Mouse (Mus musculus) cerebellum, adult 11 months (tissue): ENCODE results near the gene Ssb.
"Not testable (repeated sequence)": the region's sequence is repeated elsewhere in the genome, so short reads cannot be mapped to it uniquely, and the experiment has no call there.

Experiments
- DNase-seq: peaks from one replicate; pipeline ENCODE4 v3.0.0; 2022

Ssb gene

DNA sequence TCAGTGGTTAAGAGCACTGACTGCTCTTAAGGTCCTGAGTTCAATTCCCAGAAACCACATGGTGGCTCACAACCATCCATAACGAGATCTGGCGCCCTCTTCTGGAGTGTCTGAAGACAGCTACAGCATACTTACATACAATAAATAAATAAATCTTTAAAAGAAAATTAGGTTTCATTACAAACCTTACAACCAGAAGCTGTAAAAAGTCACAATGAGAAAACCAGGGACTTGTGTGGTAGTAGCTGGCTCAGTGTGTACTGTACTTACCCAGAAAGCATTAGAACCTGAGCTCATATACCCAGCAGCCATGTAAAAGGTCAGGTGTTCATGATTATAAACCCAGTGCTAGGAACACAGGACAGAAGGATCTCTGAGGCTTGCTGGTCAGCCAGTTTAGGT is 22.6 kb downstream of the Ssb start:
- no peak for DNase-seq

DNA sequence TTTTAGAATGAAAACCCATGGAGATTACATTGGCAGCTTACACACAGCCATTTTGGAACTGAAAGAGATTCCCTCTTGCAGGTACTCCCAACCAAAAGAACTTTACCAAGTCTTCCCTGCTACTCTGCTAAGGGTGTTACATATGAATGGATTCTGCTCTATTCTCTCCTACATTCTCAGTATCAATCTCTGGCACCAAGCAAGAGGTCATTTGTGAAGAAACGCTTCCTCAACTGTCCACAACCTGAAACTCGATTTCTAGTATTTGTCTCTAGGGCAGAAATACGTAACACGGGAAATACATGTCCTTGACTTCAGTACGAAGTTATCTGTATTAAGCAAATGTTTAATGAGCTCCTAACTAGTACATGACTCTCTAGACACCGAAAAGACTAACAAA is 23.2 kb downstream of the Ssb start:
- DNase-seq: no peak

DNA sequence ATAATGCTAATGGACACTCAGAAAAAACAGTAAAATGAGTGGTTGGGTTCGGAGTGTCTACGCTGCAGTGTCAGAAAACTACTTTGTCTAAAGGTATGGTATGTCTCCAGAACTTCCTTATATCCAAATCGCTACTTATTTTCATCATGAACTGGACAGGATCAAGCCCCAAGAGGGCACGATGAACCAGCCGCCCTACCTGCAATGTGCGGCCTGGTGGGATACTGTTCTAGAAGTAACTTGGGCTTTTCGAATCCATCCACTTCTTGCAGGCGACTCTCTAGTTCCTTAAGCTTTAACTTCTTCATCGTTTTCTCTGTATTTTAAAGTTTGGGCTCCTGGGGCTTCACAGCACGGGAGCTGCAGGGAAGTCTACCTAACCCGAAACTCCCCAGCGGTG is 23.7 kb downstream of the Ssb start:
- no peak for DNase-seq

DNA sequence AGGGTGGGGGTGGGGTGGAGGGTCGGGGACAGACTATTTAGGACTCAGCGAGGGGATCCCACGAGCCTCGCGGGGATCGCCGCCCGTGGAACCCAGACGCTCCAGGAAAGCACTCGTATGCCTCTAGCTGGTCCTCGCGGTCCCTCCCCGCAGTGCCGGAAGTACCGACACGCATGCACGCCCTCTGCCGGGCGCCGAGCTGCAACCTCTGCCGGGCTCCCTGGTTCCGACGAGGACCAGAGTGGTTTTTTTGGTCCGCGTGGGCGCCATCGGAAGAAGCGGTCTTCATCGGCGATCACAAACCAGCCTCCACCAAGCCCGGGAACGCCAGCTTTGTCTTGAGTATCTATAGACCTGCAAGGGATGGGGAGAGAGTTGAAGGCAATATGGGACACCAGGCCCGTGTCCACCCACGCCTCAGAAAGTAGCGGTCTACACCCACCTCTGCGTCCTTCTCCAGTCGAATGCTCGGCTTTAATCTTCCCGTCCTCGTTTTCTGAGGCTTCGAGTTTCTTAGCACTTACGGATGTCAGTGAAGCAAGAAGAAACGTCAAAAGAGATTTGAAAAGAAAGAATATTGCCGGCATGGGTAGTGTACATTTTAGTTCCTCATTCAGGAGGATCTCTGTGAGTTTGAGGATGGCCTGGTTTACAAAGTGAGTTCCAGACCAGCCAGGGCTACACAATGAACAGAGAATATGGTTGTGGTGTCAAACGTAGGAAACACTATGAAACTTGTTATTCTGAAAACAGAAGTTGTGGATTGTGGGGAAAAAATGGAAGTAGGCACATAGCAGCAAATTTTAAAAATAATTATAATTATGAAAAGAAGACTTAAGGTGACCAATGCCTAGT is 24.3 kb downstream of the Ssb start, which contains the start of gene Mettl5:
Gene Mettl5 (minus strand): TSS at position 165 of the 855 bp plus-strand sequence.
- DNase-seq: peak; percentile 81

DNA sequence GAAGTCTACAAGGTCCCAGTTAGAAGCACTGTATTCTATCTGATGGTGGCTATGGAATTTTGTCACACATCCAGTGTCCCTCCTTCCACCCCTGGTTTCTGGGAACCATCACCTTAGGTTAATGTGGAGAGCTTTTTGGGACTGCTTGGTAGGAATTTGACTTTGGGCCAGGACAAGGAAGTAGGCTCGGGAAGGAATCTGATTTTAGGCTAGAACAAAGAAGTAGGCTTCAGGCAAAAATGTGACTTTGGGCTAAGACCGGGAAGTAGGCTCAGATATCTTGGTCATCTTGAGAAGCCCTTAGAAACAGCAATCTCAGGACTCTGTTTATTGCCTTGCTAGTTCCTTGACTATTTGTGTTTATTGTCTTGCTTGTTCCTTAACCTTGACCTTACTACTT is 27.6 kb downstream of the Ssb start:
- no peak for DNase-seq

DNA sequence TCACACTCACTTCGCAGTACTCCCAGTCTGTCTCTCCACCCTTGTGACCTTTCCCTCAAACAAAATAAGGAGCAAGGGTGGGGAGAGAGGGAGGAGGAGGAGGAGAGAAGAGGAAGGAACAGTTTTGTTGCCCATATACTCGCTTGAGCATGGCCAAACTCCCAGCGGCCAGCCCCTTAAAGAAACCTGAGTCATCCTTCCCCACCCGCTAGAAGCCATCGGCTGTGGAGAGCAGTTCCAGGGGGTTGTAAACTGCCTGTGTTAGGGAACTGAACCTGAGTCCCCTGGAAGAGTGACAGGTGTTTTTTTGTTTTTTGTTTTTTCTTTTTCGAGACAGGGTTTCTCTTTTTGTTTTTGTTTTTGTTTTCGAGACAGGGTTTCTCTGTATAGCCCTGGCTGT is 29.5 kb downstream of the Ssb start:
- DNase-seq: no peak

DNA sequence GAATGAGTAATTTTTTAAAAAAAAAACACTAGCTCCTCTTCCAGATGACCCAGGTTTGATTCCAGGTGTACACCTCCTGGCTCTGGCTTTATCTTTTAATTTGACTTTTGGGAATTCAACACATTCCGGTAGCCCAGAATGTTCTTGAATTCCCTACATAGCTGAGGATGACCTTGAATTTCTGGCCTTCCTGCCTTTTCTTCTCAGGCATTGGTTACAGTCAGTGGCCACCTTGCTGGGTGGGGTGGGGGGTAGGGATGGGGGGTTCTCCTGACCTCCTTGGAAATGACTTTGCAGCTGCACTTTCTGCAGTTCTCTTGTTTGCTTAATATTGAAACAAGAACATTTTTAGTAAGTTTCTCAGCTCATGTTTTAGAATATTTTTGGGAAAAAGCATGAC is 31.8 kb downstream of the Ssb start:
- DNase-seq: no peak

DNA sequence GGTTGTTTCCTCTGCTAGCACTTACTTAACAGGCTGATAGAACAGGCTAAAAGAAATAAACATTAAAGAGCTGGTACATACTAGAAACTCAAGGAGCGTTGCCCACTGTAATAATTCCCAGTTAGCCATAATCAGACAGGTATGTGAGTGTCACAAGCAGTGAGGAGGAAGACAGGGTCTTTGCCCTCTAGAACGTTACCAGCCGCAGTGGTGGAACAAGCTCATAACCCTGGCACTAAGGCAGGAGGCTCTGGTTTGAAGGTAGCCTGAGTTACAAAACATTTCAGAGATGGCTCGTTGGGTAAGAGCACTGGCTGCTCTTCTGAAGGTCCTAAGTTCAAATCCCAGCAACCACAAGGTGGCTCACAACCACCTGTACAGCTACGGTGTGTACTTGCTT is 32.5 kb downstream of the Ssb start:
- no peak for DNase-seq

DNA sequence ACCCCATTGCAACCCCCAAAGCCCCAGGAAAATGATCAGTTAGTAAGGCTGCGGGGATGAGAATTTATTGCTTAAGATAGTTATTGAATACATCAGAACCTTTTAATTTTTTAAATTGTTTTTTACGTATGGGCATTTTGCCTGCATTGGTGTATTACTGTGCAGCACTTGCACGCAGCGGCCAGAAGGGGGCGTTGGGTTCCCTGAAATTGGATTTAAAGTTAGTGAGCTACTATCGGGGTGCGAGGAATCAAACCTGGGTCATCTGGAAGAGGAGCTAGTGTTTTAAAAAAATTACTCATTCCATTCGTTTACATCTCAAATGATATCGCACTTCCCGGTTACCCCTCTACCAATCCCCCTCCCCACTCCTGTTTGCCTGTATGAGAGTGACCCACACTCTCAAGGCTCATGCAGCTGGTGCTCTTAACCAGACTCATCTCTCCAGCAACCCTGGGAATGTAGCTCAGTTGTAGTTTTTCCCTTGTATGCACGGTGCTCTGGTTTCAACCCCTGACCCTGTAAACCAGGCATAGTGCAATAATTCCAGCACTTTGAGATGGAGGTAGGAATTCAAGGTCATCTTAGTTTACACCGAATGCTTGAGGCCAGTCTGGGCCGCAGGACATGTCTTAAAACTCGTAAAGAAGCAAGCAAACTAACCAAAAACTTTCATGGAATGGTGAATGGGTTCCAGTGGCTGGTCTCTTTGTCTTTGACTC is 34.3 kb downstream of the Ssb start:
- no peak for DNase-seq

DNA sequence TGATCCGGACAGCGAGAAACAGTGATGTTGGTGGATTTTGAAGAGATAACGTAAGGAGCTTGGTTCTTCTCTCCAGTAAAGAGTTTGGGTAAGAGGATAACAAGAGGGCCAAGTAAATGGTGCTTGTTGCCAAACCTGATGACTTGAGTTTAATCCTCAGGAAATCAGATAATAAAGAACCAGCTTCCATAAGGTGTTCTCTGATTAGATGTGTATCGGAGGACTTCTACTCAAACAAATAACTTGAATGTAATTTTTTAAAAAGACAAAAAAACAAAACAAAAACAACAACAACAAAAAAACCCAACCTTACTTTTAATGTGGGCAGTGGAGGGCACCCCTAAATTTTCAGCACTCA is 34.8 kb downstream of the Ssb start:
- DNase-seq: no peak

DNA sequence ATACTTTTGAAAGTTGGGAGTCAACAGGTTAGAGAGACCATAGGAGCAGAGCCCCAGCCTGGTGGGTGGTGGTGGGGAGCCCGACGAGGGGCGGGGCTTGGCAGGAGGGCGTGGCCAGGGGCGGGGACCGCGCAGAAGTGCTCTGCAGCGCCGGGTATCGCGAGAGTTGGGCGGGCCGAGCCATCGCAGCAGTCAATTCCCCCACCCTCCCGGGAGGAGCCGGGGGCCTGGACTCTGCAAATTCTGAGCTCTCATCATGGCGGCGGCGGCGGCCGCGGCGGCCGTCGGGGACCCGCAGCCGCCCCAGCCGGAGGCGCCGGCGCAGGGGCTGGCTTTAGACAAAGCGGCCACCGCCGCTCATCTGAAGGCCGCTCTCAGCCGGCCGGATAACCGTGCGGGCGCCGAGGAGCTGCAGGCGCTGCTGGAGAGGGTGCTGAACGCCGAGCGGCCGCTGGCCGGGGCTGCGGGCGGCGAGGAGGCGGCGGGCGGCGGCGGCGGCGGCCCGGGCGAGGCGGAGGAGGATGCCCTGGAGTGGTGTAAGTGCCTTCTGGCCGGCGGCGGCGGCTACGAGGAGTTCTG is 35.8 kb downstream of the Ssb start, which contains the start of gene Ubr3:
Gene Ubr3 (plus strand): TSS at position 208 of the 579 bp plus-strand sequence.
- DNase-seq: peak; percentile 96

DNA sequence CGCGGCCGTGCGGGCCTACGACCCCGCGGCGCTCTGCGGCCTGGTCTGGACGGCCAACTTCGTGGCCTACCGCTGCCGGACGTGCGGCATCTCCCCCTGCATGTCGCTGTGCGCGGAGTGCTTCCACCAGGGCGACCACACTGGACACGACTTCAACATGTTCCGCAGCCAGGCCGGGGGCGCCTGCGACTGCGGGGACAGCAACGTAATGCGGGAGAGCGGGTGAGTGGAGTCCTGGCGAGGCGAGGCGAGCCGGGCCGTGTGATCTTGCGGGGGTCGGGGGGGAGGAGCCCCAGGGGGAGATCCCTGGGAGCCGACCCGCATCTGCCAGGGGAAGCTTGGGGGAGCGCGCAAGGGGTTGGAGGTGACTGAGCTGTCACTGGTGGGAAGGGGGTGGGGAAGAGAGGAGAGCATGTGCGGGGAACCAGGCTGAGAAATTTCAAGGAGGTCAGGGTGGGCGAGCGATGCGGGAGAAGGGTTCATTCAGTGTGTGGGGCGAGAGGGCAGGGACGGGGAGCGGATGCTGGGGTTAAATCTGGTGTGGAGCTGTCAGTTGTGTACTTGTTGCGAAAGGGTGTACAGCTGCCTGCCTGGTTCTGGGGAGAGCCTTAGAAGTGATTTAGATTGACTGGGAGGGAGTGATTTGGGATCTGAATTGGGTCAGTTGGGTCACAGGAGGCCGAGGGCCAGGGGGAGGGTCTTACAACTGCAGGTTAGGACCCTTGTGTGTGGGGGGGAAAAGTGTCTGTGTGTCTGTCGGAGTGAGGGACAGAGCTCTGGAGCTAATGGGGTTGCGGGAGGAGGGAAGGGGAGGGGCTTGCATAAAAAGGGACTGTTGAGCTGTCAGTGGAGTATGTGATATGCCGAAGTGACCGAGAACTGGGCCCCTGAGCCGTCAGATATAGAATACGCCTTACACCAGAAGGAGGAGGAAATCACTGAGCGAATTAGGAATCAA is 36.5 kb downstream of the Ssb start:
- peak; percentile 36 for DNase-seq

DNA sequence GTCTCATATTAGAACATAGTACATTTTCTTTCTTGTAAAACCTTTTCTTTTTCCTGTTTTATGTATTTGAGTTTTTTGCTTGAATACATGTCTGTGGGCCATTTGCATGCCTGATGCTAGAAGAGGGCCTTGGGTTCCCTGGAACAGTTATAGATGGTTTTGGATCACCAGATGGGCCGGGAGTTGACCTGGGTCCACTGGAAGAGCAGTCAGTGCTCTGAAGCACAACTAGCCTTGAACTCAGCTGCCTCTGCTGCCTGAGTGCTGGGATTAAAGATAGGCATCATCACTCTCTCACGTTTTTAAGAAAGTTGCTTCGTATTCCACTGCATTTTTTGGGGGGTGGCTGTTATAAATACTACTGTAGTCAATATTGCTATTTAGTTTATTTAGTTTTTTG is 42.2 kb downstream of the Ssb start:
- DNase-seq: no peak

DNA sequence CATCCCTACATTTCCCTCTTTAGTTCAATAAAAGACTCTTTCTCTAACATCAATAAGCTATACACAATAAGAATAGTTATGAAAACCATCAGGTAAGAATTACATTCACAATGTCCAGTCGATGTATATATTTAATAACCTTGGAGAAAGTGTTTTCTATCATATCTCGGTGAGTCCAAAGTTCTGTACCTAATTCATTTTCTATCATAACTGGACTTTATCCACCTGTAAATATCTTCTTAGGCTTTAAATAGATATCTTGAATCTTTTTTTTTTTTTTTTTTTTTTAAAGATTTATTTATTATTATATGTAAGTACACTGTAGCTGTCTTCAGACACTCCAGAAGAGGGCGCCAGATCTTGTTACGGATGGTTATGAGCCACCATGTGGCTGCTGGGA is 46.0 kb downstream of the Ssb start:
- DNase-seq: not testable (repeated sequence)

DNA sequence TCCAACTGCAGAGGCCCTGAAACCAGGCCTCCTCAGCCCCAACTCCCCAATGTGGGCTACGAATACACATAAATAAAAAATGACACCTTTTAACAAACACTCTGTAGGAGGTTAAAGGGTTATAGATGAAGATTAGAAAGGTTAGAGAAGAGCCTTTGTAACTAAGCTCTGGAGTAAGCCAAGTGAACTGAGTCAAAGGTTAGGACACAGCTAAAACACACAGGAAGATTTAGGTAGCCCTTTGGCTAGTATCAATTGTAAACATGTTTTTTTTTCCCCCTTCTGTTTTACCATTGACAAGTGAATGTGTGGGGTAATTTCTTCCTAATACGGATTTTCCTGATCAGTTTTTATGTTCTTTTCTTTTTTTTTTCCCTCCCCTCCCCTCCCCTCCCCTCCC is 51.4 kb downstream of the Ssb start:
- no peak for DNase-seq

DNA sequence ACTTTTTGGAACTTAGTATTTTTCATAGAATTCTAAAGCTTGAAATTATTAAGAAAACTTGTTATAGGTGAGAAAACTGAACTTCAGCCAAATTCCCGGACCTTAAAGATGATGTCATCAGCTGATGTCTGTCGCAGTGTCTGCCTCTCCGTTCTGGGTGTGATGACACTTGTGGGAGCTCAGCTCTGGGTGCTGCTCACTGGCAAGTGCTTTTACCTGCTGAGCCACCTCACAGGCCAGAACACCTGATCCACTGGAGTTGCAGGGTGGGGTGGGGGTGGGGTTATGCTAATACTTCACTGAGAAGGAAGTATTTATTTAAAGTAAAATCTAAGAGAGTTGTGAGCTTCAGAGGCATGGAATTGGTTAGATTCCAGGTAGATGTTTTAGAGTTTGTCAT is 55.9 kb downstream of the Ssb start:
- no peak for DNase-seq
